Mouse (Mus musculus): ENCODE results near the gene Slc46a2.

The Slc46a2 gene

DNA sequence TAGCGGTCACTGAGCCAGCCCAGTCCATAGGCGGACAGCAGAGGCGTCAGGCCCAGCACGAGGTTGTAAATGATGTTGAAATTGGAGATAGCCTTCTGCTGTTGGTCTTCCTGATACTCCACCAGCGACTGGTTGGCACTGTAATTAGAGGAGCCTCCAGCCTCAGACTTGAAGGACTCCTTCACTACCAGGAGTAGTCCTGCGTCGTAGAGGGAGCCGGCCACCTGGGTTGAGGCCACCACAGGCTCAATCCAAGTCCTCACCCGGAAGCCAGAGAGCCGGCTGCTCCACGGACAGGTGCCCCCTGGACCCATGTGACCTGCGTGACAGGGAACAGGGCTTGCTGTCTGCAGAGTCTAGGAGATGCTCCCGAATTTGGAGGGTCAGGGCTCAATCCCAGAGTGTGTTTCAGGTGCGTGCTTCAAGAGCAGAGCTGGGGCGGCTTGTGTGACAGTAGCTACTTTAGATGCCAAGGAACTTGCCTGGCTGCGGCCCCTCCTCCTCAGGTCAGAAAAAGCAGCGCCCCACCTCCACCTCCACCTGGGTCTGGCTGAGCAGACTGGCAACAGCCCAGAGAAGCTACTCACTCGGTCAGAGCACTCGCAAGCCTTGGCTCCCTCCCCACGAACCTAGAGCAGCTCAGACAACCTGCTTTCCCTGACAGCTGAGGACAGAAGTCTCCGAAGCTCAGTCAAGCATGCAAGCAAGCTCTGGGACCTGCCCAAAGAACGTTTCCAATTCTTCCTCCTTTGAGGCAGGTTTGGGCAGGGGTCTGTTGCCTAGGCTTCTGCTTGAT is at the start of gene Slc46a2:
Gene Slc46a2 (minus strand): TSS at position 449 of the 796 bp plus-strand sequence.
- CTCF ChIA-PET = interaction anchor here in 3 of 4 experiments (0.6 to 1.5 kb wide), 5 partner anchors 44 to 155 kb away, joined by 3 to 6 read pairs (median 5); no protein-coding TSS in a partner anchor

DNA sequence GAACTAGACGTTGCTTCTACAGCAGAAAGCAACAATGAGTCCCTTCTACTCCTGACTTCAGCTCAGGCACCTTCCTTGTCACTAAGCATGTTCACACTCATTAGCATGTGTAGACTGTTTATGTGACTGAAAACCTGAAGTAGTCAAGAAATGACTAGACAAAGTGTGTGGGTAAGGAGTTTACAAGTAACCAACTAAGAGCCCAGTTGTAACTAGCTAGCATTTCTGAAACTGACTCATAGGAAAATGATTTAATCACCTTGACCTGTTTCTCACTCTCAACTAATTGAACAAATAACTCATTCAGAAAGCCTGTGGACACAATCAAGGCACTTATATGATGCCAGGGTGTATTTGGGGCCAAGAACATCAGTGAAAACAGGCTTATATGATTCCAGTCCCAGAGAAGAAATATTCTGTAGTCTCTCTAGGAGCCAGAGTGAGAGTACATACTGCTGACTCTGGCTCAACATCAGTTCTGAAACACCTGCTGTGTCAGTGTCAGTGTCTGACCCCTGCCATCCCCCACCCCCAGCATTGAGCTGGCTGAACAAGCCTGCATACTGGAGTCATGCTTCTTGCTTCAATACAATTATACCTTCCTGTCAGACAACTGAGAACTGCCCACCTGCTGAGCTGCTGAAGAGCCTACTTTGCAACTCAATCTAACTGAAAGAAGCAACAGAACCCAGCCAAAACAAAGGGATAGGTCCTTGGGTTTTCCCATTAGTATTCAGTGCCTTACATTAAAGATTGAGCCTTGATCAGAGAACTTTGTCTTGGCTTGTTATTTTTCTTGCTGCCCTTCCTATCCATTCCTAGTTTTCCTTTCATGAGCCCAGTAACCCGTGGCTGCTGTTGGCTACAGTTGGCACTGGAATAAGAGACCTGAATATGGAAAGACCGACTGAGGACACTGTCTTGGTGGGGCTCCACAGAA is 48.8 kb upstream of the Slc46a2 start, which contains the start of gene Mup6:
Gene Mup6 (plus strand): TSS at position 890 of the 940 bp plus-strand sequence.
- POLR2A ChIA-PET = interaction anchor here in 3 of 4 experiments (0.7 to 1.6 kb wide), 5 partner anchors 9 to 338 kb away, joined by 3 to 5 read pairs (median 3); partner anchors contain the start of genes E130308A19Rik (in 1 of the 3) and Snx30 (in 1 of the 3)
- CTCF ChIA-PET = no interaction called here

More for the DNA sequence above, at the start of gene Slc46a2:
- POLR2A ChIA-PET = interaction anchor here (0.5 to 1.5 kb wide), 11 partner anchors 13 to 333 kb away, joined by 3 to 6 read pairs (median 4); partner anchors contain the start of genes Snx30 (in 2 of the 4) and Hsdl2 (in 1 of the 4)

DNA sequence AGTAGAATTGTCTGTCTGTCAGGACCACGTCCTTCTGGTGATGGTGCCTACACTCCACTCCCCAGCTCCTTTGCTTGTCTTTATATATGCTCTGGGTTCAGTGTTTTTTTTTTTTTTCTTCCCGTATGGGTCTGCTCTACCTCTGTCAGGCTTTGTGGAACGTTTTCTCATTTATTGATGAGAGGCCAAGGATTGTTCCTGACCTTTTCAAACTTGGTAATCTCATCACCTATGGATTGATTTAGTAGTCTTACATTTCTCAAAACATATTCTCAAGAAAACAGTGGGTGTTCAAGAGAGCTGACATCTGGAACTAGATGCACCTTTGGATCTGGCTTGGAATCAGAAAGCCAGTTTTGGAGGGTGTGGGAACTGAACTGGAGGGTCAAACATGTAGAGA is 45.8 kb upstream of the Slc46a2 start, which contains the start of gene Mup4:
Gene Mup4 (minus strand): TSS at position 101 of the 400 bp plus-strand sequence.
- ChIA-PET POLR2A (no interaction called here), CTCF (no interaction called here)

DNA sequence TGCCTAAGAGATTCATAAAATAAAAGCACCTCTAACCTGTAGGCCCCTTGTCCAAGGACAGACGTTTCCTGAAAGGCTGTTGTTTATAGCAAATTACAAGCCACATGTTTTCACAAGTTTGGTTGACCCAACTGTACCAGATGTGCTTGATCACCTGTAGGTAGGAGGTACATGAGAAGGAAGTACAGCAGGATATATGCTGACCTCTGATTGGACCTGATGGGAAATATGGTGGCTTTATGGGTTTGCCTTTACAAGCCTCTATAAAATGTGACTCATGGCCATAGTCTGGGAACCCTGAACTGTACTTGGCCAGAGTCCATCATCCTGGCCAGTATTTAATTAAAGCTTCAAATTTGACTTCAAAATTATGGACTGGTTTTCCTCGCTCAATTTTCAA is 22.7 kb upstream of the Slc46a2 start:
- POLR2A ChIA-PET = no interaction called here
- CTCF ChIA-PET = no interaction called here

DNA sequence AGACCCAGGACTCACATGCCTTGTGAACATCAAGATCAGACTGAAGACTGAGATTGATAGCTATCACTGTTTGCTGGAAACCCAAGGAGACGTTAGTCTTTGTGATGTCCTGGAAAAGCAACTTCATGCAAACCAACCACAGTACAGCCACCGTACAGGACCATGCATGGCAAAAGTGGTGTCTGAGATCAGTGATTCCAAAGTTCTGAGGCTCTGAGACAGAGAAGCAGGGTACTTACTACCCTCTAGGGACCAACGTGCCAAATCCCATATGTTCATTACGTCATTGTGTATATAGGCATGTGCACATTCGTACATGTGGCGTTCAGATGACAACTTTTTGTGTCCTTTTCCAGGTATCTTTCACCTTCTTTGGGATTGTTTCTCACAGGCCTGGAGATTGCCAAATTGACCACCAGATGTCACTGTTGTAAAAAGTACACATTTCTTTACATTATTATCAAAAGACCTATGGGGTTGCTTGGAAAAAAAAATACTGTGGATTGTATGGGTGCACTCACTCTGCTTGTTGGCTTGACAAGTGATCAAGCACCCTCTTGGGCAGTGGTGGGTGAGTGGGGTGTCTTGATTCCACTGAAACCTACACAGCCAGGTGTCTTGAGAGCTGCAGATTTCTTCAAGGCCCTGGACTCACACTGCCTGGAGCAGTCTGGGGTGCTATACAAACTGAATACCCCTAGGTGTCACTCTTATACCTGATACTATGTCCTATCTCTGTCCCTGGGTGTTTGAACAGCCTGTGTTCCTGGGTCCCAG is 17.8 kb upstream of the Slc46a2 start:
- CTCF ChIA-PET = interaction anchor here in 2 of 4 experiments (0.5 to 1.0 kb wide), 5 partner anchors 11 to 572 kb away, joined by 3 to 4 read pairs (median 3); no protein-coding TSS in a partner anchor

DNA sequence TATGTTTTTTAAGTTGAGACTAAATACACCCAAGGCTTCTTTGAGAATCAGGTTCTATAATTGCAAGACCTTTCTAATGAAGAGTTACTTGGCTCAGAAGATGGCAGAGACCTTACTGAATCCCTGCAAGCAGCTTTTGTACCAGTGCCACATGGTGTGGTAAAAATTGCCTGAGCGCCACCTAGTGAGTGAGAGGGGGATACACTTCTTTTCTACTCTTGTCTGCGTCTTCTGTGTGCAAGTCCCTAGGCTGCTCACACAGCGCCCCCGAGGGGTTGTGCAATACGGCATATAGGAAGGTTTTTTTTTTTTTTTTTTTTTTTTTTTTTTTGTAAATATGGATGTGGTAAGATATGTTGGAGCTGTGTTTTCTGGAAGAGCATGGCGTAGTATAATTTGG is 13.5 kb upstream of the Slc46a2 start:
- POLR2A ChIA-PET = interaction anchor here in 3 of 4 experiments (0.6 to 1.1 kb wide), 8 partner anchors 13 to 478 kb away, joined by 3 to 5 read pairs (median 3); partner anchors contain the start of genes Inip (in 1 of the 3) and Slc46a2 (in 1 of the 3)
- CTCF ChIA-PET = interaction anchor here (0.5 to 1.9 kb wide), 51 partner anchors 11 to 924 kb away, joined by 3 to 26 read pairs (median 4); partner anchors contain the start of genes Hsdl2 (in 1 of the 4) and Snx30 (in 1 of the 4)

More for the DNA sequence above, 17.8 kb upstream of the Slc46a2 start:
- POLR2A ChIA-PET = interaction anchor here in 1 of 4 experiments (0.7 kb wide), 1 partner anchor 561 kb away, joined by 3 read pairs; no protein-coding TSS in a partner anchor

DNA sequence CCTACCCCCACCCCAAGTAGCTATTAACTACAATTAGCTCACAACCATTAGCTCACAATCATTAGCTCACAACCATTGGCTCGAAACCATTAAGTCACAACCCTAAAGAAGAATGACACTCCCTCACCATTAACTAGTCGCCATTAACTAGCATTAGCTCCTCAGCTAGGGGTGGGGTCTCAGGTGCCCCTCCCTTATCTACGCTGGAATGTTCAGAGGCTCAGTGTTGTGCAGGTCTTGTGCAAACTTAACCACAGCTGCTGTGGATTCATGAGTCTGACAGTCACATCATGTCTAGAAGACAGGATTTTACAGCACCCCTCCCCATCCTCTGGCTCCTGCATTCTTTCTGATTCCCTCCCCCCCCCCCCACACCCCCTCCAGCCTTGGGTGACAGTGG is 12.8 kb upstream of the Slc46a2 start:
- ChIA-PET POLR2A (interaction anchor here in 3 of 4 experiments (0.5 to 1.4 kb wide), 9 partner anchors 13 to 301 kb away, joined by 3 to 5 read pairs (median 3); partner anchors contain the start of genes Inip (in 1 of the 3), Slc46a2 (in 1 of the 3) and Snx30 (in 1 of the 3)), CTCF (interaction anchor here (0.5 to 1.9 kb wide), 34 partner anchors 10 to 925 kb away, joined by 3 to 26 read pairs (median 4); partner anchors contain the start of genes Hsdl2 (in 1 of the 4) and Snx30 (in 1 of the 4))

DNA sequence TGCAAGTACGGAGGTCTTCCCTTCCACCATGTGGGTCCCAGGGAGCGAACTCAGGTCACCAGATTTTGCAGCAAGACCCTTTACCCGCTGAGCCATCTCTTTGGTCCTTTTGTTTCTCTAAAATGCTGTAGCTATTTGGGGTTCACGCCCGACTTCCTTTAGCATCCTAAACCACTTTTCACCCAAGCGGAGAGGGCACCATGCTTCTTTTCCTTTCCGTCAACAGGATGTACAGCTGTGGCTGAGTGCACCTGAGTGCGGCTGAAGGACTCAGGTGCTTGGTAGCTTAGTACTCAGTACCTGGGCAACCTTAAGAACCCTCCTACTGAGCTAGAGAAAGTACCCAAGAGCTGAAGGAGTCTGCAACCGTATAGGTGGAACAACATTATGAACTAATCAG is 10.2 kb upstream of the Slc46a2 start:
- CTCF ChIA-PET = interaction anchor here in 1 of 4 experiments (1.4 to 1.6 kb wide), 2 partner anchors 54 to 138 kb away, joined by 4 to 6 read pairs; no protein-coding TSS in a partner anchor
- POLR2A ChIA-PET = interaction anchor here in 2 of 4 experiments (0.6 to 1.3 kb wide), 3 partner anchors 58 to 168 kb away, joined by 3 to 4 read pairs (median 3); no protein-coding TSS in a partner anchor

DNA sequence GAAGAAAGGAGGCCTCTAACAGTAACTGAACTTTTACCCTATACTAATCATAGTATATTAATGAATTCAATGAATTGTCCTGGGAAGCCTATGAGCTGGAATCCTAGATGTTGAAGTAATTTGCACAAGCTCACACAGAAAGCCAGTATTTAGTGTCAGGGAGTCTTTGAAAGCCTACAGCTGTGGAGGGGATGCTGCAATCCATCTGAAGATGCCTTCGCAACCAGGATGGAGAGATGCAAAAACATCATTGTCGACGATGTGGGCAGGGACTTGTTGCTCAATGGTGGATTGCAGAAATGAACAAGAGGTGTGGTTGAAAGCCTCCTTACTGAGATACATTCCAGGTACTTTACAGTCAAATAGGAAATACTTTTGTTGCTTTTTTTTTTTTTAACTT is 3.1 kb upstream of the Slc46a2 start:
- ChIA-PET CTCF (interaction anchor here in 1 of 4 experiments (1.1 kb wide), 1 partner anchor 10 kb away, joined by 5 read pairs; no protein-coding TSS in a partner anchor), POLR2A (no interaction called here)

DNA sequence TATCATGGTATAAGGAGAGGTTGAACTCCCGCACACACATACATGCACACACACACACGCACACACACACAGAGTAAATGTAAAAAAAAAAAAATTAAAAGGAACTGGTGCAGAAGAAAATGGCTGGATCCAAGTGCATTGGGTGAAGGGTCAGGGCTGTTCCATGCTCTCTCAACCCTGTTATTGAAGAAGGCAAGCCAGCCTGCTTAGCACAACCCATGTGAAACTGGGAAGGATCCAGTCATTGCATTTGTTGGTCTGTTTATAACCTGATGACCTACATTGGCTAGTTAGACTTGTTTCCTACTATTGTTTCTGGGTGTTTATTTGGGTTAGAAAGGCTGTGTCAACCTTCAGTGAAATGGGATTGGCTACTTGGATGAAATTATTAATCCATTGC is 6.1 kb downstream of the Slc46a2 start:
- CTCF ChIA-PET = no interaction called here

DNA sequence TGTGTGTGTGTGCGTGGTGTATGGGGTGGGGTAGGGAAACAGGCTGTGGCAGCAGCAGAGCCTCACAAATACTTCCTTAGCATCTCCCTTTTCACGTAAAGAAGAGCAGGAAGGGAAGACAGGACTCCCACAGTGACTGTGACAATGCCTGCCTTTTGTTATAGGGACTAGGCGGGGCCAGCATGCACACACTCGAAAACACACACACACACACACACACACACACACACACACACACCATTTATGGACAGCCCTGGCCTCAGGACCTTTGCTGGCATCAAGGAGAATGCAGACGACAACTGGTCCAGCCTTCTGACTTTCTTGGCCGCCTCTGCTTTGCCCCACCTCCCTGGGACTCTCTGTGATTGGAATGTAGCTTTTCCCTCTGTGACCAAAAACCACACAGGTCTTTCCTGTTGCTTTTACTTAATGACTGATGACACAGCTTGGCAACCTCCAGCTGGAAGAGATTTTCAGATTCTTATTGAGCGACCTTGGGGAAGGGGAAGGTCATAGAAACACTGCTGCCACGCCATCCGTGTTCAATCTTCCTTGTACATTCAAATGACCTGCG is 7.1 kb downstream of the Slc46a2 start:
- ChIA-PET POLR2A (interaction anchor here in 3 of 4 experiments (0.6 to 4.5 kb wide), 7 partner anchors 11 to 576 kb away, joined by 3 to 28 read pairs (median 5); partner anchors contain the start of gene Snx30 (in 1 of the 3)), CTCF (interaction anchor here in 2 of 4 experiments (0.5 to 0.8 kb wide), 3 partner anchors 77 to 720 kb away, joined by 3 to 9 read pairs (median 3); partner anchors contain the start of gene Snx30 (in 1 of the 2))

More for the DNA sequence above, 6.1 kb downstream of the Slc46a2 start:
- POLR2A ChIA-PET = interaction anchor here in 2 of 4 experiments (1.1 to 1.4 kb wide), 2 partner anchors 27 to 103 kb away, joined by 5 read pairs; partner anchors contain the start of gene Snx30 (in 1 of the 2)

DNA sequence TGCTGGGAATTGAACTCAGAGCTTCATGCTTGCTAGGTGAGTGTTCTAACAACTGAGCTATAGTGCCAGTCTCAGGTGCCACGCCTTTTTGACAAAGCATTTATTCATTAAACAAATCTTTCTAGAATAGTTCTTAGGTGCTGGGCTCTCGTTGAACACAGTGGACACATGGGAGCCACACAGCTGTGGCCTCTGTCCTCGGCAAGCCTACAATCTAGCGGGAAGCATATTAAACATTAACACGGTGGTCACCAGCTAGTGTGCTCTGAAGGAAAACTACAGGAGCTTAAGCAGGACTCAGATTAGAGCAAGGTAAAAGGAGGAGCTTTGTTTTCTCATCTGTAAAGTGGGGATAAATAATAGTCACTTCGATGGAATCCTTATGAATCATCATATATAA is 7.8 kb downstream of the Slc46a2 start:
- ChIA-PET CTCF (interaction anchor here in 1 of 4 experiments (1.0 kb wide), 1 partner anchor 21 kb away, joined by 7 read pairs; no protein-coding TSS in a partner anchor), POLR2A (interaction anchor here in 1 of 4 experiments (1.2 to 4.5 kb wide), 3 partner anchors 11 to 23 kb away, joined by 3 to 28 read pairs (median 7); no protein-coding TSS in a partner anchor)

DNA sequence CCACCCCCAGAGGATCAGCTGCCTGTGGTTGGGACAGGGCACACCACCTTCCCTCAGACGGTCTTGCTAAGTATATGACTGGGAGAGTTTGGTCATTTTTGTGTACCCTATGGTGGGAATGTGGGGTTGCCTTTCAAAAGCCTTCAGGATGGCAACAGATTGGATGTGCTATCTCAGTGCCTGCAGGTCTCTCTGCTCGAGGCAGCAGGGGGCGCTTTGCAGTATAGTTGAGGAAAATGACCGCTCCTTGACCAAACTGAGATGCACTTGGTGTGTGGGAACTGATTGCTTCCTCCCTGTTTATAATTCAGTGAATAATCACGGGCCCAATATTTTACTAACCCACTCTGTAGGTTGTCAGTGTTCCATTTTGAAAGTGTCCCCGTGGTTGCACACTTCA is 12.3 kb downstream of the Slc46a2 start:
- CTCF ChIA-PET = interaction anchor here in 1 of 4 experiments (0.6 to 1.6 kb wide), 4 partner anchors 11 to 118 kb away, joined by 3 to 8 read pairs (median 4); partner anchors contain the start of gene Snx30

DNA sequence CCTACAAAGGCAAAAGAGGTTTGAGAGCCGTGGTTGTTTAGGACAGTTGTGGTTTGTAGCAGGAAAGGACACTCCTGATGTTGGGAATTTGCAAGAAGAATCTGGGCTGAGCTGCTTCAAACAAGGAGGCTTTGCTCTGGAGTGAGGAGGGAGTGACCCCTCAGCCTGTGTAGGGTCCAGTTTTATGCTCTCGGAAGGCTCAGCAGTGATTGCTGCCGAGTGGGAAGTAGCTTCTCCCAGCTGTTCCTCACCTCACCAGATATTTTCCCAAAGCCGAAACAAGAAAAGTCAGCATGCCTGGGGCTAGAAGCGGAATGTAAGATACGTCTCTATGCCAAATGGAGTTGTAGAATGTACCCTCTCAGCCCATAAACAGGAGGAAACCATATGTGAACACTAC is 13.0 kb downstream of the Slc46a2 start:
- ChIA-PET CTCF (interaction anchor here in 2 of 4 experiments (0.6 to 1.6 kb wide), 6 partner anchors 10 to 117 kb away, joined by 3 to 8 read pairs (median 4); partner anchors contain the start of gene Snx30 (in 1 of the 2)), POLR2A (interaction anchor here in 3 of 4 experiments (0.6 to 1.8 kb wide), 6 partner anchors 10 to 489 kb away, joined by 3 to 6 read pairs (median 4); partner anchors contain the start of gene Snx30 (in 1 of the 3))

More for the DNA sequence above, 12.3 kb downstream of the Slc46a2 start:
- POLR2A ChIA-PET = interaction anchor here in 2 of 4 experiments (0.6 to 1.1 kb wide), 6 partner anchors 11 to 302 kb away, joined by 3 to 4 read pairs (median 4); partner anchors contain the start of gene Snx30 (in 1 of the 2)

DNA sequence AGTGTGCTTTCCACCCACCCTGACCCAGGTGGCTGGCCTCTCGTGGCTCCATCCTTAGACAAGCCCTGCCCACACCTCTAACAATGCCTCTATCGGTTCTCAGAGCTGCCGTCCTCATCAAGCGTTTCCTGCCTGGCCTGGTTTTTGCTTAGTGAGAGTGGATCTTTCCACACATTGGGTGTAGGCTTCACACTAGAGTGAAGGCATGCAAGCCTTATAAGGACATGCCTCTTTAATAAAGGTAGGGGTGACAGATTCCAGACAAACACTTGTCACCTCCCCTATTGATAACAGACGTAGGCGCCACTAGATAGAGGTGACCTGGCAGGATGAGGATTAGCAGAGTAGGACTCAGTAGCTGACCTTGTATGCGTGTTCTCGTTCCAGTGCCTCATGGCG is 16.3 kb downstream of the Slc46a2 start:
- ChIA-PET CTCF (interaction anchor here in 1 of 4 experiments (0.6 kb wide), 1 partner anchor 216 kb away, joined by 3 read pairs; no protein-coding TSS in a partner anchor), POLR2A (interaction anchor here in 1 of 4 experiments (4.6 kb wide), 1 partner anchor 93 kb away, joined by 19 read pairs; the partner anchor contains the start of gene Snx30)
